Mouse (Mus musculus): ENCODE measurements around the gene Rasgrp1. TPM values are rescaled to one million over a fixed set of nuclear protein-coding genes. Genes with fewer than 3 reads are reported as not detected.

Rasgrp1 gene
- polyA plus RNA-seq, 1 experiment from 2014 or later, result 2.5 TPM

DNA sequence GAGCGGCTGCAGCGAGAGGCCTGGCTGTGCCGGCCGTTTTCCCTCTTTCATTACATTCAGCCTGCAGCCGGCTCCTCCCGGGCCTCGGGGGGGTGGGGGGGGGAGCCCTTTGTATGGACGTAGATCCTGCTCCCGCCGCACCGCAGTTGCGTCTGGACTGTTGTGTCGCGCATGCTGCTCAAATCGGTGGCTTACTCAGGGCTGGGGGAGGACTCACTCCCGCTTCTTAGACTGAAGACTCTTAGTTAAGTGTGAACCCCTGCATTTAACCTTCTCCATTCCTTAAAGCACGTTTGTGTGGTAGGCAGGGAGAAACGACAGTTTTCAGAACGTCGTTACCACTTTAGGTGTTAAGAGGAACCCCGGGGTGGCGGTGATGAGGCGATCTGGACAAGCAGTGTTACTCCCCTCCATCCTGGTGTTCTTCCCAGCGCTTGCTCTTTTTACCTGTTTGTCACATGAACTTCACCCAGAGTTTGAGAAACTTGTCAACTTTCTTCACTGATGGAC is 92.7 kb downstream of the Rasgrp1 start:
- no peaks in the 10 kb centered on the region for H3K27me3 ChIP-seq (ENCODE audit: control insufficient read depth, insufficient read depth, low read length)
- ATAC-seq (ENCODE audit: low FRiP score, low TSS enrichment), result peak; percentile 64
- H3K4me2 ChIP-seq (replicated peaks; ENCODE audit: low read depth), result peak overlapping the region; percentile 69
- peak overlapping the region; percentile 93 for H3K4me3 ChIP-seq (ENCODE audit: low read depth, low read length)
- peak overlapping the region; percentile 88 for H3K27ac ChIP-seq (replicated peaks)
- no peaks in the 10 kb centered on the region for H3K9me3 ChIP-seq (ENCODE audit: control insufficient read depth, low read length)
- no peaks in the 10 kb centered on the region for H3K36me3 ChIP-seq (ENCODE audit: control insufficient read depth, insufficient read depth, low read length)
- no peak for DNase-seq (ENCODE audit: low spot score)
- no peaks in the 10 kb centered on the region for H3K4me1 ChIP-seq (replicated peaks; ENCODE audit: control insufficient read depth, insufficient read depth)
- WGBS, result under 1% methylated on average over 24 of the region's 24 CpGs
- peak overlapping the region; percentile 93 for H3K9ac ChIP-seq (ENCODE audit: low read length)
- TF ChIP-seq CTCF (IDR thresholded peaks at IDR 0.05; ENCODE audit: low read depth), result no peak
- TF ChIP-seq EP300 (optimal IDR thresholded peaks at IDR 0.05), result no peak

DNA sequence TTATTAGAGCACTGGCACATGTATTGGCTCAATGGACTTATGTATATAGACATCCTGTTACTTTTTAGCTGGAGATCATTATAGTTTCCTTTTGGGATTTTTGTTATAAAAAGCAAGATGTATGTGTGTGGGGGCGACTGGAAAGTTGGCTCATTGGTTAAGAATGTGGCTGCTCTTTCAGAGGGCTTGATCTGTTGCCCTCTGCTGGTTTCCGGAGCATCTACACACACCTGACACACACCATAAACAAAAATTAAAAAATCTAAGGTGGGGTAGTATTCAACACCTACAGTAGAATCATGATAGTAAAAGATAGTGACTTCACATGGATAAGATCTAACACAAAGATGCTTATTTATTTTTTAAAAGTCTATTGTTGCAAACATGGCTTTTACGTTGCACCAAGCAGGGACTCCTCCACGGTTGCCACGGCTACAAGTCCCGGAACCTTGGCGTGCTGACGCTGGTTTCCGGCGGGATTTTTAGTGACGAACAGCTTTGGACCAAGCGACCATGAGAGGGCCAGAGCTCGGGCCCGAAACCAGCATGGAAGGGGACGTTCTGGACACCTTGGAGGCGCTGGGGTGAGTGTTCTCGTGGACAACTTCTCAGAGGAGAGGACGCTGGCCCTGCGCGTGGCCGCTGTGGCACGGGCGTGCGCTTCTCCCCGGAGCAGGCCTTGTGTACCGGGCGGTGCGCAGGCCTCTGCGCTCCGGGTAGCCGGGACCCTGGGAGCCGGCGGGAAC is 93.4 kb downstream of the Rasgrp1 start, which contains the start of gene Fam98b:
Gene Fam98b (plus strand): TSS at position 485 of the 746 bp plus-strand sequence.
- TF ChIP-seq EP300 (optimal IDR thresholded peaks at IDR 0.05), result no peak
- TF ChIP-seq CTCF (IDR thresholded peaks at IDR 0.05; ENCODE audit: low read depth), result peak; percentile 67
- H3K27ac ChIP-seq (replicated peaks), result peak within 1 kb of the TSS; percentile 88
- peak within 1 kb of the TSS; percentile 93 for H3K4me3 ChIP-seq (ENCODE audit: low read depth, low read length)
- no peaks in the 10 kb centered on the region for H3K4me1 ChIP-seq (replicated peaks; ENCODE audit: control insufficient read depth, insufficient read depth)
- H3K9me3 ChIP-seq (ENCODE audit: control insufficient read depth, low read length), result no peaks in the 10 kb centered on the region
- ATAC-seq (ENCODE audit: low FRiP score, low TSS enrichment) (peak; percentile 96), DNase-seq (ENCODE audit: low spot score) (peak; percentile 91)
- under 1% methylated on average over 33 of the region's 33 CpGs for WGBS
- H3K9ac ChIP-seq (ENCODE audit: low read length), result peak within 1 kb of the TSS; percentile 93
- H3K36me3 ChIP-seq (ENCODE audit: control insufficient read depth, insufficient read depth, low read length), result no peaks in the 10 kb centered on the region
- peak within 1 kb of the TSS; percentile 69 for H3K4me2 ChIP-seq (replicated peaks; ENCODE audit: low read depth)
- H3K27me3 ChIP-seq (ENCODE audit: control insufficient read depth, insufficient read depth, low read length), result no peaks in the 10 kb centered on the region

DNA sequence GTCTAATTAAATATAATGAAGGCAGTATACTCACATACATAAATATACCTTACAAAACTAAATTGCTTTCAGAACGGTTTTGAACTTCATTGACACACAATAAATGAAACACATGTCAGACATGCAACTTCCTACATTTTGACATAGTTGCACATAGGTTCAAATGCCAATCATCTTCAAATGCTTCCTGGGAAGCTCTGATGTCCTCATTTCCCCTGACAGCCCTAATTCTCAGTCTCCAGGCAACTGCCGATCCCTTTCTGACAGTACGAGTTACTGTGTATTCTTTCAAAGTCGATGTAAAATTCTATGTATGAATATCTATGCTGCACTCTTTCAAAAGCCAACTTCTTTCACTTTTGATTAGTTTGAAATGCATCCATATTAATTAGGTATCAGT is 100.8 kb downstream of the Rasgrp1 start:
- no peaks in the 10 kb centered on the region for H3K4me1 ChIP-seq (replicated peaks; ENCODE audit: control insufficient read depth, insufficient read depth)
- no peaks in the 10 kb centered on the region for H3K36me3 ChIP-seq (ENCODE audit: control insufficient read depth, insufficient read depth, low read length)
- H3K4me3 ChIP-seq (ENCODE audit: low read depth, low read length), result no peak overlapping the region
- no peak overlapping the region for H3K4me2 ChIP-seq (replicated peaks; ENCODE audit: low read depth)
- DNase-seq (ENCODE audit: low spot score), result no peak
- H3K9me3 ChIP-seq (ENCODE audit: control insufficient read depth, low read length), result no peaks in the 10 kb centered on the region
- H3K27me3 ChIP-seq (ENCODE audit: control insufficient read depth, insufficient read depth, low read length), result 0 out of 2 replicates have a peak, but pooled peaks cover 2% of the 10 kb centered on the region
- TF ChIP-seq EP300 (optimal IDR thresholded peaks at IDR 0.05) (no peak), CTCF (IDR thresholded peaks at IDR 0.05; ENCODE audit: low read depth) (no peak)
- H3K9ac ChIP-seq (ENCODE audit: low read length), result no peak overlapping the region
- ATAC-seq (ENCODE audit: low FRiP score, low TSS enrichment), result no peak
- 70% methylated on average over 4 of the region's 4 CpGs for WGBS
- H3K27ac ChIP-seq (replicated peaks), result no peak overlapping the region

DNA sequence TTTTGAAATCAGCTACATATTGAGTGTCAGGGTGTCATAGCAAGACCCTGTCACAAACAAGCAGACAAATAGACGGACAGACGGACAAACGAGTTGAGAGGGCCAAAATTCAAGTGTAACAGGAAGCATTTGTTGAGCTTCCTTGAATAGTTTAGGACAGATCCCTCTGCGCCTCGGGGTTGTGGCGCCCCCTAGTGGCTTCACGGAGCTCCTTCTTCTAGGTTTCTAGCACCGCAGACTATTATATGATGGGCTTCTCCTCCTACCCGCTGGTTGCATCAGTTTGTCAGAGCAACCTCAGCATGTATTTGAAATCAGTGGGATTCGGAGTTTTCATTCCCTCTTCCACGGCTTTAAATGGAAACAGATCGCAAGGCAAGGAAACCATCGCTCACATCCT is 111.5 kb downstream of the Rasgrp1 start:
- ATAC-seq (ENCODE audit: low FRiP score, low TSS enrichment), result peak; percentile 83
- H3K27me3 ChIP-seq (ENCODE audit: control insufficient read depth, insufficient read depth, low read length), result no peaks in the 10 kb centered on the region
- 7% methylated on average over 13 of the region's 13 CpGs for WGBS

DNA sequence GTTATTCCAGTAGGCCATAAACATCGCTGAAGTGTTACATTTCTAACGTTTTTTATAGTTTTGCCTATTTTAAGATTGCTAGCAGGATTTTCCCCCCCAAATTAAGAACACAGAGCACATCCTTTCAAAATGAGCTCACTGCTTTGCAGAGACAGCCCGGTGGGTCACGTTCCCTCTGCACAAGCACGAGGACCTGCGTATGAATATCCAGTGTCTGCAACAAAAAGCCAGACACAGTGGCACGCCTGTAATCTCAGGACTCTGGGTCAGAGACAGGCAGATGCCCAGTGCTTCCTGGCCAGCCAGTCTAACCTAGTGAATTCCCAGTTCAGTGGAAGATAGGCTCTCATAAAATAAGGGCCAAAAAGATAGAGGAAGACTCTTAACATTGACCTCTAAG is 112.5 kb downstream of the Rasgrp1 start:
- 83% methylated on average over 7 of the region's 7 CpGs for WGBS
- H3K4me1 ChIP-seq (replicated peaks; ENCODE audit: control insufficient read depth, insufficient read depth), result no peaks in the 10 kb centered on the region

More for the DNA sequence above, 111.5 kb downstream of the Rasgrp1 start:
- H3K4me1 ChIP-seq (replicated peaks; ENCODE audit: control insufficient read depth, insufficient read depth), result no peaks in the 10 kb centered on the region
- no peaks in the 10 kb centered on the region for H3K9me3 ChIP-seq (ENCODE audit: control insufficient read depth, low read length)
- TF ChIP-seq EP300 (optimal IDR thresholded peaks at IDR 0.05) (no peak), CTCF (IDR thresholded peaks at IDR 0.05; ENCODE audit: low read depth) (peak; percentile 95)
- no peak overlapping the region for H3K27ac ChIP-seq (replicated peaks)
- peak; percentile 88 for DNase-seq (ENCODE audit: low spot score)
- no peak overlapping the region for H3K9ac ChIP-seq (ENCODE audit: low read length)
- no peak overlapping the region for H3K4me3 ChIP-seq (ENCODE audit: low read depth, low read length)
- H3K4me2 ChIP-seq (replicated peaks; ENCODE audit: low read depth), result no peak overlapping the region
- H3K36me3 ChIP-seq (ENCODE audit: control insufficient read depth, insufficient read depth, low read length), result no peaks in the 10 kb centered on the region

More for the DNA sequence above, 112.5 kb downstream of the Rasgrp1 start:
- Histone ChIP-seq H3K27ac (replicated peaks) (no peak overlapping the region), H3K27me3 (ENCODE audit: control insufficient read depth, insufficient read depth, low read length) (no peaks in the 10 kb centered on the region), H3K4me3 (ENCODE audit: low read depth, low read length) (no peak overlapping the region), H3K36me3 (ENCODE audit: control insufficient read depth, insufficient read depth, low read length) (no peaks in the 10 kb centered on the region), H3K9ac (ENCODE audit: low read length) (no peak overlapping the region), H3K9me3 (ENCODE audit: control insufficient read depth, low read length) (no peaks in the 10 kb centered on the region), H3K4me2 (replicated peaks; ENCODE audit: low read depth) (no peak overlapping the region)
- TF ChIP-seq CTCF (IDR thresholded peaks at IDR 0.05; ENCODE audit: low read depth) (no peak), EP300 (optimal IDR thresholded peaks at IDR 0.05) (no peak)
- DNase-seq (ENCODE audit: low spot score) (no peak), ATAC-seq (ENCODE audit: low FRiP score, low TSS enrichment) (no peak)

Other genes with a start within 250 kb of the Rasgrp1 start
- gene Spred1, start 221.6 kb downstream of the Rasgrp1 start, polyA plus RNA-seq (2015; fragmentation: Nextera tagmentation; extraction: Ambion mirVana), result 5.8 and 5.9 TPM in 2 replicates
- gene Fam98b, start 93.3 kb downstream of the Rasgrp1 start, polyA plus RNA-seq (2015; fragmentation: Nextera tagmentation; extraction: Ambion mirVana), result 5.2 and 5.8 TPM in 2 replicates

All from stomach, postnatal 0 days (tissue).